ENCODE assay signal across 8 mouse cellular contexts in genomic region chr7:19165656-19166423, GRCm38 (mm10). TPM values are rescaled to one million over a fixed set of nuclear protein-coding genes. Genes with fewer than 3 reads are reported as not detected.
DNase-seq lines count a peak whose midpoint lies in the region; ATAC-seq and TF ChIP-seq lines count a peak whose summit lies in the region.

Gipr (minus strand) TSS chr7:19166127.

- H3K4me1 ChIP-seq in G1E (ENCODE audit: insufficient read depth, low read depth, low read length) = peaks cover 43% of the 10 kb centered on the region
- peaks cover 39 to 46% of the 10 kb centered on the region in 2 experiments for H3K4me1 ChIP-seq in heart, embryonic 14.5 days (ENCODE audit: control insufficient read depth in 2 of 2, insufficient read depth in 2 of 2, low read length in 2 of 2)

- TF ChIP-seq CTCF in G1E (IDR thresholded peaks at IDR 0.05; ENCODE audit: low read depth, low read length) = no peak

- peak within 1 kb of the TSS; percentile 70 for H3K9ac ChIP-seq in heart, embryonic 14.5 days (ENCODE audit: low read length)

- H3K27me3 ChIP-seq in G1E (ENCODE audit: insufficient read depth, low read length) = peaks cover 52% of the 10 kb centered on the region
- no peaks in the 10 kb centered on the region for H3K27me3 ChIP-seq in heart, embryonic 14.5 days (ENCODE audit: control insufficient read depth, insufficient read depth, low read length)

- 7% methylated on average over 14 of the region's 14 CpGs for WGBS in heart, embryonic 14.5 days

- peak; percentile 41 for DNase-seq in adrenal gland, postnatal 14 days
- DNase-seq in adrenal gland, adult 2 months = no peak
- peak; percentile 66 for DNase-seq in G1E (ENCODE audit: low spot score)
- DNase-seq in liver = peak; percentile 50
- DNase-seq in T-cell, adult 2 months (ENCODE audit: low spot score) = no peak
- no peak for DNase-seq in thymus, postnatal 36 days
- DNase-seq in natural killer cell, adult 2 months (ENCODE audit: low spot score in 2 of 2) = no peak

- peak within 1 kb of the TSS; percentile 93 to 96 for H3K27ac ChIP-seq in heart, embryonic 14.5 days (replicated peaks in 1 of 2; ENCODE audit: control insufficient read depth in 1 of 2, insufficient read depth in 1 of 2, low read depth in 2 of 2, low read length in 2 of 2)

- no peaks in the 10 kb centered on the region for H3K9me3 ChIP-seq in G1E (replicated peaks)
- H3K9me3 ChIP-seq in heart, embryonic 14.5 days (ENCODE audit: control insufficient read depth, low read length) = no peaks in the 10 kb centered on the region

- H3K4me2 ChIP-seq in heart, embryonic 14.5 days (ENCODE audit: low read length) = peak within 1 kb of the TSS; percentile 64

- peak within 1 kb of the TSS; percentile 63; the same call in 1 of the 2 replicates for H3K4me3 ChIP-seq in G1E (ENCODE audit: low read depth, low read length)
- peak within 1 kb of the TSS; percentile 30 to 39 for H3K4me3 ChIP-seq in heart, embryonic 14.5 days (ENCODE audit: control insufficient read depth in 1 of 2, insufficient read depth in 1 of 2, low read depth in 1 of 2, low read length in 2 of 2)

- H3K36me3 ChIP-seq in G1E (replicated peaks) = peaks cover 16% of the 10 kb centered on the region
- peaks cover 11% of the 10 kb centered on the region for H3K36me3 ChIP-seq in heart, embryonic 14.5 days (ENCODE audit: control insufficient read depth, insufficient read depth, low read length)

- no peak for ATAC-seq in G1E (ENCODE audit: extremely low read depth, insufficient number of reproducible peaks, low FRiP score, poor library complexity, severe bottlenecking)
- ATAC-seq in heart, embryonic 14.5 days (ENCODE audit: insufficient number of reproducible peaks, insufficient read depth, low FRiP score, low read depth) = peak; percentile 77

RNA-seq across cellular contexts. Expression of gene Gipr, which starts in this region (rescaled TPM):
- total RNA-seq in adrenal gland, postnatal 14 days (2021) = 0.71 and 0.93 TPM in 2 replicates
- under 1 TPM; 0.41 to 0.58 TPM for total RNA-seq in adrenal gland, adult 2 months (2021)
- polyA plus RNA-seq in adrenal gland, adult 2 months (2012; rRNA removed) = 1.6 and 2.6 TPM in 2 replicates
- total RNA-seq in G1E (2014; fragmentation: Nextera tagmentation) (7.0 and 10.7 TPM in 2 replicates), G1E (2017) (6.5 and 6.8 TPM in 2 replicates)
- 7.1 and 7.7 TPM in 2 replicates for polyA plus RNA-seq in G1E (2012)
- 51.5 and 52.6 TPM in 2 replicates for polyA plus RNA-seq in heart, embryonic 14.5 days (2014; fragmentation: Nextera tagmentation; extraction: Ambion mirVana)

Comparison
In these comparisons a context has a peak if more than half of its experiments do, and no peak if none do; other contexts are left out.
1. Peak in DNase-seq in adrenal gland, postnatal 14 days; RNA of the gene not detected or under 1 TPM.
2. DNase-seq: peak in G1E (single experiment) and liver (single experiment); none in adrenal gland, adult 2 months (single experiment), T-cell, adult 2 months (single experiment), thymus, postnatal 36 days (0 of 2) and natural killer cell, adult 2 months (0 of 2).